Mouse (Mus musculus) forebrain, embryonic 14.5 days (tissue): ENCODE data around the gene Ppm1k. TPM values are rescaled to one million over a fixed set of nuclear protein-coding genes. Genes with fewer than 3 reads are reported as not detected.
"Not testable (repeated sequence)": the region's sequence is repeated elsewhere in the genome, so short reads cannot be mapped to it uniquely, and the experiment has no call there.

Source experiments
- ATAC-seq: fragments of 200-750 bp; cut with Nextera tagmentation; 2 replicates; pipeline ENCODE4 v1.8.0; 2017; ENCODE audit warnings: mild to moderate bottlenecking, moderate library complexity
- DNase-seq: peaks from one replicate; pipeline ENCODE4 v3.0.0-alpha.2; 2015; ENCODE audit warnings: low spot score
- H3K27ac ChIP-seq: fragments of 300-500 bp; sonication (generic); 2 replicates; pipeline ENCODE4 v1.5.1; 2014; ENCODE audit warnings: low read depth, mild to moderate bottlenecking, control low read depth, low read length, moderate library complexity
- H3K27me3 ChIP-seq: fragments of 300-500 bp; sonication (generic); replicated peaks from 2 replicates; pipeline ENCODE4 v1.6.1; 2014; ENCODE audit warnings: low read length, control low read depth, mixed read lengths; ENCODE audit not compliant: control insufficient read depth, insufficient read depth
- H3K36me3 ChIP-seq: fragments of 300-500 bp; sonication (generic); 2 replicates; pipeline ENCODE4 v1.6.1; 2014; ENCODE audit warnings: low read length, control low read depth; ENCODE audit not compliant: control insufficient read depth, insufficient read depth
- H3K4me1 ChIP-seq: fragments of 300-500 bp; sonication (generic); 2 replicates; pipeline ENCODE4 v1.6.1; 2014; ENCODE audit warnings: antibody characterized with exemption, low read length, control low read depth; ENCODE audit not compliant: control insufficient read depth, insufficient read depth
- H3K4me2 ChIP-seq: fragments of 300-500 bp; sonication (generic); 2 replicates; pipeline ENCODE4 v1.6.1; 2014; ENCODE audit warnings: mild to moderate bottlenecking, control low read depth, low read length
- H3K4me3 ChIP-seq: fragments of 300-500 bp; sonication (generic); 2 replicates; pipeline ENCODE4 v1.5.1; 2014; ENCODE audit warnings: low read depth, low read length, control low read depth
- H3K9ac ChIP-seq: fragments of 300-500 bp; sonication (generic); 2 replicates; pipeline ENCODE4 v1.6.1; 2014; ENCODE audit warnings: mild to moderate bottlenecking, low read length, control low read depth, moderate library complexity
- H3K9me3 ChIP-seq: fragments of 300-500 bp; sonication (generic); replicated peaks from 2 replicates; pipeline ENCODE4 v1.6.1; 2016; ENCODE audit warnings: low read length, control low read depth, mixed read lengths; ENCODE audit not compliant: control insufficient read depth
- WGBS: fragments of 180-500 bp; shearing (Covaris S2); extraction: QIAGEN DNeasy Blood & Tissue Kit; methylation state at CpG from one replicate; pipeline ENCODE4 v1.1.7; 2014; 5-methylcytosine and 5-hydroxymethylcytosine counted together
- polyA plus RNA-seq: library from polyadenylated mRNA; unstranded; fragments of >200 nt; fragmentation: Nextera tagmentation; extraction: Ambion mirVana; gene quantifications from 2 replicates; pipeline ENCODE4 v1.2.1, GENCODE M21; 2014

The Ppm1k gene
- polyA plus RNA-seq, 1 experiment from 2014 or later: 4.9 TPM

DNA sequence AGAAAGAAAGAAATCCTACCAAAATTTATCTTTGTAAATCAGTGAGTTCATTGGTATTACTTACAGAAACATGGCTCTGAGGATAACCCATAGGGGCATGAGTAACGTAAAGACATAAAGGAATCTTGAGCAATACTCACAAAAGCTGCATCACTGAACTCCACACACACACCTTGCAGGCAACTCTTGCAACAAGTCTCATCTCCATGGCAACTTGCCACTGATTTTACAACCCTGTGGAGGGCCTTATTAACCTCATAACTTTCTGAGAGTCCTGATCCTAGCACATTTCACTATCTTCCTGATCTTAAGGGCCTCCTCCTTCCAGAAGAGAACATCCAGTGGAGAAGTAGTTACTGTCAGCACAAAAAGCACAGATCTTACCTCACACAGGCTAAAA, 28.2 kb upstream of the Ppm1k start:
- Histone ChIP-seq H3K4me1 (no peaks in the 10 kb centered on the region), H3K4me3 (no peak overlapping the region), H3K27me3 (no peaks in the 10 kb centered on the region), H3K27ac (no peak overlapping the region), H3K9me3 (no peaks in the 10 kb centered on the region), H3K9ac (no peak overlapping the region), H3K36me3 (no peaks in the 10 kb centered on the region), H3K4me2 (no peak overlapping the region)
- no peak for ATAC-seq
- DNase-seq: no peak
- WGBS: 86% methylated on average over 1 of the region's 1 CpGs

DNA sequence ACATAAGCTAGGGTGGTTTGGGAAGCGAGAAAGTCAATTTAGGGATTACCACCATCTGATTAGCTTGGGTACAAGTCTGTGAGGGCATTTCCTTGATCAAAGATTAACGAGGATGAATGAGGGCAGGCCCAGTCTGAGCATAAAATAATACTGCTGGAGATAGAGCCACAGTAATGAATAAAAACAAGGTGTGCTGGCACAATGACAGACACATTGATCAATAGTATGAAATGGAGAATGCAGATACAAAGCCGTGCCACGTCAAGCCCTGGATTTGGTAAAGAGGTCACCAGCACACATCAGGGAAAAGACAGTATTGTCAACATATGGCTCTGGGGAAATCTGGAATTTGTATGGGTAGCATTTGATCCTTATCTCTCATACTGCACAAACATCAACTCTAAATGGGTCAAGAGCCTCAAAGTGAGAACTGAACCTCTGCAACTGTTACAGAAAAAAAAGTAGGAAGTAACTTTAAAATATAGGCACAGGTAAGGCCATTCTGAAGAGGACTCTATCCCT, 22.6 kb upstream of the Ppm1k start:
- no peaks in the 10 kb centered on the region for H3K36me3 ChIP-seq
- H3K4me2 ChIP-seq: no peak overlapping the region
- ATAC-seq: no peak
- DNase-seq: no peak
- H3K9me3 ChIP-seq: no peaks in the 10 kb centered on the region
- no peak overlapping the region for H3K9ac ChIP-seq
- WGBS: 40% methylated on average over 4 of the region's 4 CpGs
- H3K4me1 ChIP-seq: no peaks in the 10 kb centered on the region
- no peak overlapping the region for H3K4me3 ChIP-seq
- no peaks in the 10 kb centered on the region for H3K27me3 ChIP-seq
- no peak overlapping the region for H3K27ac ChIP-seq

DNA sequence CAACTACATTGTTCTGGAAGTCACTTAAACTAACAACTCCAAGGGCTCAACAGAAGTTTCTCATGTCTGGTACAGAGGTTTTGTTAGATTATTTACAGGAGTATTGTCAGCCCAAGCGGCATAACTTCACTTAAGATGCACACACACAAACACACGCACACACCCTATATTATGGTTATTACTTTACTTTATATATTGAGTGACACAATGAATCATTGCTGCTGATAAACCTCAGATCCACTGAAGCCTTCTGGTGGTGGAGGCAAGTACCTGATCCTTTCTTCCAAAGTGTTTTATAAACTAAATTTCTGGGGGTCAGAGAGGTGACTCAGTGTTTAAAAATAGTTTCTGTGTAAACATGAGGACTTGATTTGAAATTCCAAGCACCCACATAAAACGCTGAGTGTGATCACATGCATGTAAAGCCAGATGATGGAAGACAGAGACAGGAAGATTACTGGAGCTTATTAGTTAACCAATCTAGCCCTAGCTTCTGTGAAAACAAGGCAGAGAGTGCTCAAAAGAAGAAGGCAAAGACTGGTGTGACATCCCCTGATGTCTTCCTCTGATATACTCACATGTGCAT, 16.0 kb upstream of the Ppm1k start:
- WGBS: 84% methylated on average over 3 of the region's 3 CpGs
- no peak overlapping the region for H3K9ac ChIP-seq
- no peaks in the 10 kb centered on the region for H3K36me3 ChIP-seq
- no peak overlapping the region for H3K4me3 ChIP-seq
- DNase-seq (no peak), ATAC-seq (no peak)
- no peaks in the 10 kb centered on the region for H3K9me3 ChIP-seq
- H3K4me1 ChIP-seq: no peaks in the 10 kb centered on the region
- no peak overlapping the region for H3K4me2 ChIP-seq
- H3K27me3 ChIP-seq: no peaks in the 10 kb centered on the region
- no peak overlapping the region for H3K27ac ChIP-seq

DNA sequence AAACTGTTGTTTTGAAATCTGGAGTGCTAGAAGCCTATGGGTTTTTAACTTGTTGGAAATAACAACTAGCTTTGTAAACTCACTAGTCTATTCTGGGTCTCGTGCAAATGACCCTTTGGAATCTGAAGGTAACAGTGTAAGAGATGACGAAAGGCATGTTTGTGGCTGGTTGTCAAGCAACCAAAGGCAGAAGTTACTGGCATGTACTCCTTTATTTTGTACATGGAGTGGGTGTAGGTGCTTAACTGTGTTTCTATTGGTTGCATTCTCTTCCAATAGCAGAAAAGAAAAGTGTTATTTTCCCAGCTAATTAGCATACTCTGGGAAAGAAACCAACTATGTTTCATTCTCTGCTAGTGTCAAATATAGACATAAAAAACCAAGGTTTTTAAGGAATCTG, 9.6 kb upstream of the Ppm1k start:
- ATAC-seq: no peak
- H3K4me1 ChIP-seq: no peaks in the 10 kb centered on the region
- WGBS: 65% methylated on average over 2 of the region's 2 CpGs
- no peak overlapping the region for H3K4me3 ChIP-seq
- no peak overlapping the region for H3K27ac ChIP-seq
- H3K36me3 ChIP-seq: no peaks in the 10 kb centered on the region
- H3K9me3 ChIP-seq: no peaks in the 10 kb centered on the region
- no peaks in the 10 kb centered on the region for H3K27me3 ChIP-seq
- peak; percentile 14 for DNase-seq
- no peak overlapping the region for H3K9ac ChIP-seq
- no peak overlapping the region for H3K4me2 ChIP-seq

DNA sequence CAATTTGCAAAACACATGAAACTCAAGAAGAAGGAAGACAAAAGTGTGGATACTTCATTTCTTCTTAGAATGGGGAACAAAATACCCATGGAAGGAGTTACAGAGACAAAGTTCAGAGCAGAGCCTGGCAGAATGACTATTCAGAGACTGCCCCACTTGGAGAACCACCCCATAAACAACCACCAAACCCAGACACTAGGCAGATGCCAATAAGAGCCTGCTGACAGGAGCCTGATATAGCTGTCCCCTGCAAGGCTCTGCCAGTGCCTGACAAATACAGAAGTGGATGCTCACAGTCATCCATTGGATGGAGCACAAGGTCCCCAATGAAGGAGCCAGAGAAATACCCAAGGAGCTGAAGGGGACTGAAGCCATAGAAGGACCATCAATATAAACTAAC, 8.3 kb upstream of the Ppm1k start:
- not testable (repeated sequence) for H3K4me1 ChIP-seq, H3K36me3 ChIP-seq, DNase-seq, H3K4me2 ChIP-seq, H3K4me3 ChIP-seq, ATAC-seq, H3K27ac ChIP-seq, H3K27me3 ChIP-seq, H3K9me3 ChIP-seq, H3K9ac ChIP-seq

DNA sequence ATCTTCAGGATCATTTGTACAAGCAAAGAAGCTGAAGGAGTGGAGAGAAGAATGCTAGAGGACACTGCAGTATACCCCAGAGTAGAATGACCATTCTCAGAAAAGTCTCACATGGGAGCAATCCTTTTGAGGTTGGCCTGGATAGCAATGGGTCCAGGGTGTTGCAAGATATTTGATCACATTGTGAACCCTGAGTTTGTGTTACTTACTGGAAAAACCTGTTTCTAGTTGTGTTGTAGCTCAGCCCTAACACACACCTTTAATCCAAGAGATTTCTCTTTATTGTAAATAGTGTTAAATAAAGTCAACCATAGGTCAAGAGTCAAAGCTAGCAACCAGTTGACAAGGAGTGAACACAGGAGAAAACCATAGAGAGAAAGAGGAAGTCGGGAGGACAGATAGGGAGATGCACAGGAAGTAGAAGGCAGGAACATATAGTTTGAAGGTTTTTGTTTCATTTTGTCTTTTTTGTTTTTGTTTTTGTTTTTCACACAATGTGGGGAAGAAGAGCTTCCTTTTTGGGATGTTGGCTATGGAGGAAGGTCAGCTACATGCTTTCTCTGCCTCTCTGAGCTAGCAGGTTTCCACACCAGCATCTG, 6.6 kb upstream of the Ppm1k start:
- WGBS: 86% methylated on average over 1 of the region's 1 CpGs
- Histone ChIP-seq H3K27ac (no peak overlapping the region), H3K4me1 (no peaks in the 10 kb centered on the region), H3K27me3 (no peaks in the 10 kb centered on the region), H3K9me3 (no peaks in the 10 kb centered on the region), H3K36me3 (no peaks in the 10 kb centered on the region), H3K4me2 (no peak overlapping the region), H3K4me3 (no peak overlapping the region), H3K9ac (no peak overlapping the region)
- DNase-seq (no peak), ATAC-seq (no peak)

DNA sequence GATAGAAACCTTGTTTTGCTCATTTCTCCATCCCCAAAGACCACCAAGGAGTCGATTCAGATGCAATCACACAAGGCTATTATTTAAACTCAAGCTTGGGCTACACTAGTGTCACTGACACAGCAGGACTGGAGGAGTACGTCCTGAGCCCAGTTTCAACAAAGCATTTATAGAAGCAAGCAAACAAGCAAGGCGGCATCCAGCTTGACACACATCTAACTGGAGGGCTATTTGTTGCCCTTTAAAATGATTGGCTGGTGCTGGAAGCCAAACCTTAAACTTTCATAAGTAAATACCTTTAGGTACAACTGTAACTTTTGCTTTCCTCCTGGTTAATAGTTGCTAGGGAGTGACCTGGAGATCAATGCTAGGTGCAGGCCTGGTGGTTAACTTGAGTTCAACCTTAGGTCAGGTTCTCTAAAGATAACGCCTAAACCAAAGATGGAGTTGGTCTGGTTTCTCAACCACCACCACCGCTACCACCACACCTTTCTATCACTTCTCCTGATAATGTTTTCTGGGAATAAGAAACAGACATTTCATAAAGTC, 5.8 kb upstream of the Ppm1k start:
- 83% methylated on average over 5 of the region's 5 CpGs for WGBS
- Histone ChIP-seq H3K9me3 (no peaks in the 10 kb centered on the region), H3K4me1 (no peaks in the 10 kb centered on the region), H3K27me3 (no peaks in the 10 kb centered on the region), H3K4me2 (no peak overlapping the region), H3K4me3 (no peak overlapping the region), H3K9ac (no peak overlapping the region), H3K27ac (no peak overlapping the region), H3K36me3 (no peaks in the 10 kb centered on the region)
- no peak for DNase-seq
- no peak for ATAC-seq

DNA sequence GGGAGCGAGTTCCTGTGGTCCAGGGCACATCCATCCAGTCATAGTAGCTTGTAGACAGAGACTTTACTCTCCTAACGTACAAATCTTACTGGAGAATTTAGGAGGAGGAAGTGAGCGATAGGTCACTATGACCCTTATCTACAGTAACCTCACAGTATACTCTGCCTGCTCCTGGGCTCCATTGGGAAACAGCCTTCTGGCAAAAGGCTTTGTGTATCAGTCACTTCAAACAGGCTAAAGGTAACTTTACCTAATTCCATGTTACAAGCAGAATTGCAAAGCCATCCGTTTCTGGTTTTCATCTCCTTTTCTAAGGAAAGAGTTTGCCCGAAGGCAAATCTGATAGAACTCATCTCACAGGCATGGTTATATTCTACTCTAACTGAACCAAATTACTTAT, 2.6 kb upstream of the Ppm1k start:
- H3K4me3 ChIP-seq: no peak overlapping the region
- DNase-seq: no peak
- no peak overlapping the region for H3K27ac ChIP-seq
- no peak for ATAC-seq
- H3K9me3 ChIP-seq: no peaks in the 10 kb centered on the region
- H3K27me3 ChIP-seq: no peaks in the 10 kb centered on the region
- peaks cover 8% of the 10 kb centered on the region; the same call in 1 of the 2 replicates for H3K4me1 ChIP-seq
- H3K4me2 ChIP-seq: no peak overlapping the region
- no peaks in the 10 kb centered on the region for H3K36me3 ChIP-seq
- H3K9ac ChIP-seq: no peak overlapping the region
- WGBS: 87% methylated on average over 5 of the region's 5 CpGs

DNA sequence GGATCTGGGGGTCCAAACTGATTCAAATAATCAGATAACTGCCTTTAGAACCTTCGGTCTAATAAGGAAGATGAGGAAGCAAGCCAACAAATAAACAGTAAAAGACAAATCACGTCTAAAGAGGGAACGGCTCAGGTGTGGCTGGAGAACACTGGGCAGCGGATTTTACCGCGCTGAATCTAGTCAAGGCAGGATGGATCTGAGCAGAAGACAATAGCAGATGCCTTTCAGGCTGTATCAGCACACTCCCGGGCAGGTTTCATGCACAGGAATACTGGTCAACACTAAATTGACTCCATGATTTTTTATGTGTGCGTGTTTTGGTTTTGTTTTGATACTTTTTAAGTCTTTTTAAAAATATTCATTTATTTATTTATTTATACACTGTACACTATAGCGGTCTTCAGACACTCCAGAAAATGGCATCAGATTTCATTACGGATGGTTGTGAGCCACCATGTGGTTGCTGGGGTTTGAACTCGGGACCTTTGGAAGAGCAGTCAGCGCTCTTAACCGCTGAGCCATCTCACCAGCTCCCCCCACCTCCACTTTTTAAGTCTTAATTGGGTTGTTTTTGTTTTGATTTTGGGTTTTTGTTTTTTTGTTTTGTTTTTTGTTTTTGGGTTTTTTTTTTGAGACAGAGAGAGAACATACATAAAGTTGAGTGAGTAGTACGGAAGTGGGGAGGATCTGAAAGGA, 852 bp upstream of the Ppm1k start:
- peak overlapping the region; percentile 59 for H3K9ac ChIP-seq
- peak overlapping the region; percentile 69 for H3K4me3 ChIP-seq
- 23% methylated on average over 14 of the region's 14 CpGs for WGBS
- no peaks in the 10 kb centered on the region for H3K27me3 ChIP-seq
- H3K27ac ChIP-seq: no peak overlapping the region
- no peaks in the 10 kb centered on the region for H3K9me3 ChIP-seq
- H3K4me2 ChIP-seq: peak overlapping the region; percentile 87
- H3K36me3 ChIP-seq: no peaks in the 10 kb centered on the region
- DNase-seq (peak; percentile 32), ATAC-seq (peak; percentile 45)
- peaks cover 8% of the 10 kb centered on the region; the same call in 1 of the 2 replicates for H3K4me1 ChIP-seq
